In the genomic region with DNA sequence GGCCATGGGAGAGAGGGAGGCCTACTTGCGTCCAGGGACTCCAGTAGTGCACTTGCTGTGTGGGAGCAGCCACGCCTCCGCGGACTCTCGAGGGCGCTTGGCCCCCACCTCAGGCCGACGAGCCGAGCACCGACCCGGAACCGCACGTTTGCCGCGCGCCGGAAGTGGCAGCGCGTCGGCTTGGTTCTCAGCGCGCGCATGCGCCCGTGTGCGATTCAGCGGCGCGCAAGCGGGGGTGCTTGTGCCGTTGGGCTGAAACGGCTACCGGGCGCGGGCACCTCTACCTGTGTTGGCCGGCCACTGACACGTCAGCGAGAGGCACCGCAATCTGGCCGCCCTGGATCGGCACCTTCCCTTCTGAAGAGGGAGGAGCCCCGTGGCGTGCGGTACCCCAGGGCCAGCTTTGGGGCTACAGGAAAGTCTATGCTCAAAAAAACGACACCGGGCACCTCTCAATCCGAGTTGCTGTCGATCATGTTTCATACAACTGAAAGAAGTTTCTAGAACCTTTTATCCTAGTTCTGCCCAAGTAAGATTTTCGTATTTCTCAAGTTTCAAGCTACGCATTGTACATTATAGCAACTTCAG, we compare ENCODE assay signal across 8 mouse cellular contexts. TPM values are rescaled to one million over a fixed set of nuclear protein-coding genes. Genes with fewer than 3 reads are reported as not detected.
DNase-seq lines count a peak whose midpoint lies in the region; ATAC-seq lines count a peak whose summit lies in the region.

A gene (minus strand): TSS at position 142 of the 588 bp plus-strand sequence.

- peaks cover 16% of the 10 kb centered on the region for H3K4me1 ChIP-seq in heart, embryonic 13.5 days
- H3K4me1 ChIP-seq in liver, embryonic 12.5 days, result peaks cover 12% of the 10 kb centered on the region
- no peaks in the 10 kb centered on the region for H3K4me1 ChIP-seq in stomach, embryonic 15.5 days

- H3K27me3 ChIP-seq in heart, embryonic 13.5 days (replicated peaks), result no peaks in the 10 kb centered on the region
- H3K27me3 ChIP-seq in liver, embryonic 12.5 days (replicated peaks), result no peaks in the 10 kb centered on the region
- H3K27me3 ChIP-seq in stomach, embryonic 15.5 days (replicated peaks), result no peaks in the 10 kb centered on the region

- peak within 1 kb of the TSS; percentile 97 for H3K9ac ChIP-seq in heart, embryonic 13.5 days
- peak within 1 kb of the TSS; percentile 97 for H3K9ac ChIP-seq in liver, embryonic 12.5 days
- peak within 1 kb of the TSS; percentile 58 for H3K9ac ChIP-seq in stomach, embryonic 15.5 days

- under 1% methylated on average over 50 of the region's 50 CpGs for WGBS in heart, embryonic 13.5 days
- WGBS in liver, embryonic 12.5 days (ENCODE audit: insufficient replicate concordance), result under 1% methylated on average over 50 of the region's 50 CpGs
- WGBS in stomach, embryonic 15.5 days, result 1% methylated on average over 50 of the region's 50 CpGs

- peak within 1 kb of the TSS; percentile 94 for H3K27ac ChIP-seq in heart, embryonic 13.5 days (replicated peaks)
- peak within 1 kb of the TSS; percentile 94 for H3K27ac ChIP-seq in liver, embryonic 12.5 days
- H3K27ac ChIP-seq in stomach, embryonic 15.5 days, result peak within 1 kb of the TSS; percentile 95

- DNase-seq in CD4-positive helper T cell, adult 2 months (ENCODE audit: low read depth, low spot score), result peak; percentile 95
- DNase-seq in brain, embryonic 18.5 days (ENCODE audit: low read depth, low spot score), result peak; percentile 77
- DNase-seq in kidney, postnatal 10 days, result peak; percentile 96
- DNase-seq in natural killer cell, adult 2 months (ENCODE audit: low spot score in 2 of 2), result peak; percentile 82 to 89

- H3K4me3 ChIP-seq in heart, embryonic 13.5 days, result peak within 1 kb of the TSS; percentile 96
- H3K4me3 ChIP-seq in liver, embryonic 12.5 days, result peak within 1 kb of the TSS; percentile 95
- H3K4me3 ChIP-seq in stomach, embryonic 15.5 days (replicated peaks), result peak within 1 kb of the TSS; percentile 66

- H3K4me2 ChIP-seq in heart, embryonic 13.5 days, result peak within 1 kb of the TSS; percentile 85
- H3K4me2 ChIP-seq in liver, embryonic 12.5 days, result peak within 1 kb of the TSS; percentile 89
- peak within 1 kb of the TSS; percentile 69 for H3K4me2 ChIP-seq in stomach, embryonic 15.5 days

- H3K36me3 ChIP-seq in heart, embryonic 13.5 days, result peaks cover 24% of the 10 kb centered on the region
- H3K36me3 ChIP-seq in liver, embryonic 12.5 days, result peaks cover 25% of the 10 kb centered on the region
- peaks cover under 1% of the 10 kb centered on the region; the same call in 1 of the 2 replicates for H3K36me3 ChIP-seq in stomach, embryonic 15.5 days

- ATAC-seq in erythroid progenitor cell, adult 5-6 weeks (replicated peaks; ENCODE audit: low FRiP score, poor library complexity, severe bottlenecking), result peak; percentile 94
- peak; percentile 96 for ATAC-seq in heart, embryonic 13.5 days (ENCODE audit: extremely low read depth, insufficient number of reproducible peaks, low FRiP score, low TSS enrichment)
- ATAC-seq in liver, embryonic 12.5 days, result peak; percentile 95
- peak; percentile 98 for ATAC-seq in stomach, embryonic 15.5 days (ENCODE audit: insufficient read depth, low FRiP score, low read depth)

- no peaks in the 10 kb centered on the region for H3K9me3 ChIP-seq in heart, embryonic 13.5 days
- H3K9me3 ChIP-seq in liver, embryonic 12.5 days (replicated peaks), result no peaks in the 10 kb centered on the region
- H3K9me3 ChIP-seq in stomach, embryonic 15.5 days, result no peaks in the 10 kb centered on the region

RNA-seq across cellular contexts. Expression of the gene that starts here (rescaled TPM):
- total RNA-seq in erythroid progenitor cell, adult 5-6 weeks (2015; ENCODE audit: low replicate concordance), result 10.1 and 19.8 TPM in 2 replicates
- 29.3 and 31.5 TPM in 2 replicates for total RNA-seq in erythroid progenitor cell, adult 5-6 weeks (2017; ENCODE audit: low replicate concordance)
- 17.0 and 19.5 TPM in 2 replicates for polyA plus RNA-seq in heart, embryonic 13.5 days (2015; fragmentation: Nextera tagmentation; extraction: Ambion mirVana)
- polyA plus RNA-seq in liver, embryonic 12.5 days (2016; fragmentation: Nextera tagmentation; extraction: Ambion mirVana), result 12.1 and 15.9 TPM in 2 replicates
- 28.8 and 30.1 TPM in 2 replicates for polyA plus RNA-seq in stomach, embryonic 15.5 days (2015; fragmentation: Nextera tagmentation; extraction: Ambion mirVana)

Comparison
In these comparisons a context has a peak if more than half of its experiments do, and no peak if none do; other contexts are left out.
1. Peak in every context shown above with its lines: DNase-seq, ATAC-seq, H3K4me3 ChIP-seq and H3K27ac ChIP-seq.